Mouse (Mus musculus): ENCODE results near the gene Zfp398. TPM values are rescaled to one million over a fixed set of nuclear protein-coding genes. Genes with fewer than 3 reads are reported as not detected.

The Zfp398 gene
- polyA plus RNA-seq, 1 experiment from 2014 or later, result 13.1 TPM

DNA sequence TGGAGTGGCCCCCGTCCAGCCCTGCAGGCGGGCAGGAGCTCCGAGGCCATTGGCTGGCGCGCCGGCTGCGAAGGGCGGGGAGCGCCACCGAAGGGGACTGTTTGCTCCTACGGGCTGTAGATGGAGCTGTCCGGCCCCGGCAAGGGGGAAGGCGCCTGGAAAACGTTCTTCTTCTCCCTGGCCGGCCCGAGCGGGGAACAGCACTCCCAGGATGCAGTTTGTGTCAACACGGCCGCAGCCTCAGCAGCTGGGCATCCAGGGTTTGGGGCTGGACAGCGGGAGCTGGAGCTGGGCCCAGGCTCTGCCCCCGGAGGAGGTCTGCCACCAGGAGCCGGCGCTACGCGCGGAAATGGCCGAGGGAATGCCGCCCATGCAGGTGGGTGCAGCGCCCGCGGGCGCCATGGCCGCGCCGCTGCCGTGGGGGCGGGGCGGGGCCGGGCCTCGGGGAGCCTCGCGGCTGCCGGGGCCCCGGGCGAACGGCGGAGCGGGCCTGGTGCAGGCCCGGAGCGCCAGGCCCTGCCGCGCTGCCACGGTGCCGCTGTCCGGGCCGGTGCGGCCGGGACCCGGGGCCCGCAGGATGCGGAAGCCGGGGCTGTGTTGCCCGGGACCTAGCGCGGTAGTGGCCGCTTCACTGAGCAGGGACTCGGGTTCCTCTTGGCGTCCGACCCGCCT, 42.1 kb downstream of the Zfp398 start:
- ATAC-seq, result peak; percentile 96
- Histone ChIP-seq H3K4me2 (peak overlapping the region; percentile 90), H3K4me1 (peaks cover 20% of the 10 kb centered on the region), H3K9me3 (replicated peaks) (no peaks in the 10 kb centered on the region), H3K36me3 (ENCODE audit: poor library complexity, severe bottlenecking) (peaks cover 28% of the 10 kb centered on the region), H3K4me3 (peak overlapping the region; percentile 95), H3K9ac (peak overlapping the region; percentile 98), H3K27ac (peak overlapping the region; percentile 97), H3K27me3 (no peaks in the 10 kb centered on the region)
- under 1% methylated on average over 62 of the region's 71 CpGs for WGBS

DNA sequence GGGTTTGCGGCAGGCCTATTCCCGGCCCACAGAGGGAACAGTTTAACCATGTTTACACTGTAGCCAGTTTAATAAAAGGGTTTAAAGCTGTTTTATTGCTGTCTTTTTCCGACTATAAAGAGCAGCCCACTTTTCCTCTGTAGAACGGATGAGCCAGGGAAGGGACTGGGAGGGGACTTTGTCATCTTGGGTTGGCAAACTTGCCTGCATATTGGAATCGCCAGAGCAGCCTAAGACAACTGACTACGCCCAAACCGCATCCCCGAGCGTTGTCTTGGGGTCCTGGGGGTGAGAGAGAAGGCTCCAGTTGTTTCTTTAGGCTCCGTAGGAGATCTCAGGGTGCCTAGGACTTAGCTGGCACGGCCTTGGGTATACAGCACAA, 42.7 kb downstream of the Zfp398 start:
- ATAC-seq, result 0 out of 2 replicates have a peak, but pooled peaks have one; percentile 6
- no peaks in the 10 kb centered on the region for H3K27me3 ChIP-seq
- H3K36me3 ChIP-seq (ENCODE audit: poor library complexity, severe bottlenecking), result peaks cover 34% of the 10 kb centered on the region
- H3K27ac ChIP-seq, result peak overlapping the region; percentile 97
- H3K4me1 ChIP-seq, result peaks cover 20% of the 10 kb centered on the region
- H3K4me2 ChIP-seq, result peak overlapping the region; percentile 90
- no peaks in the 10 kb centered on the region for H3K9me3 ChIP-seq (replicated peaks)
- H3K4me3 ChIP-seq, result peak overlapping the region; percentile 95
- WGBS, result under 1% methylated on average over 11 of the region's 11 CpGs
- H3K9ac ChIP-seq, result peak overlapping the region; percentile 98

DNA sequence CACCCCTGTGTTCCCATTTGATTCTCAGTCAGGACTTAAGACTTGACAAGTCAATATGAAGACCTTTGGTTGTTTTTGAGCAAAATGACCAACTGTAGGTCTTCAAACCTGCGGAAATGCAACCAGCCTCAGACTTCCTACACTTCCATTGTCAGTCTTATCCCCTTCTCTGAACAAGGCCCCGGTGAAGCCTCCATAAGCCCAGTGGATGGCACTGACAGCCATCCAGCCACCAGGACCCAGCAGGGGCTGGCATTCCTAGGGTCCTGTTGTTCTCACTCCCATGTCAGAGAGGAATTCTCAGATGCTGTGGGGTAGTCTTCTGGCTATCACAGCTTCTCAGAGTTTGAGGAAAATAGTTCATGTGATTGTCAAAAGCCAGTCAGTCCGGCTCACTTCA, 43.1 kb downstream of the Zfp398 start:
- H3K27ac ChIP-seq, result peak overlapping the region; percentile 97
- peaks cover 20% of the 10 kb centered on the region for H3K4me1 ChIP-seq
- H3K27me3 ChIP-seq, result no peaks in the 10 kb centered on the region
- peak overlapping the region; percentile 90 for H3K4me2 ChIP-seq
- H3K9ac ChIP-seq, result peak overlapping the region; percentile 98
- no peak for ATAC-seq
- peak overlapping the region; percentile 95 for H3K4me3 ChIP-seq
- peaks cover 38% of the 10 kb centered on the region for H3K36me3 ChIP-seq (ENCODE audit: poor library complexity, severe bottlenecking)
- H3K9me3 ChIP-seq (replicated peaks), result no peaks in the 10 kb centered on the region
- 36% methylated on average over 3 of the region's 3 CpGs for WGBS

DNA sequence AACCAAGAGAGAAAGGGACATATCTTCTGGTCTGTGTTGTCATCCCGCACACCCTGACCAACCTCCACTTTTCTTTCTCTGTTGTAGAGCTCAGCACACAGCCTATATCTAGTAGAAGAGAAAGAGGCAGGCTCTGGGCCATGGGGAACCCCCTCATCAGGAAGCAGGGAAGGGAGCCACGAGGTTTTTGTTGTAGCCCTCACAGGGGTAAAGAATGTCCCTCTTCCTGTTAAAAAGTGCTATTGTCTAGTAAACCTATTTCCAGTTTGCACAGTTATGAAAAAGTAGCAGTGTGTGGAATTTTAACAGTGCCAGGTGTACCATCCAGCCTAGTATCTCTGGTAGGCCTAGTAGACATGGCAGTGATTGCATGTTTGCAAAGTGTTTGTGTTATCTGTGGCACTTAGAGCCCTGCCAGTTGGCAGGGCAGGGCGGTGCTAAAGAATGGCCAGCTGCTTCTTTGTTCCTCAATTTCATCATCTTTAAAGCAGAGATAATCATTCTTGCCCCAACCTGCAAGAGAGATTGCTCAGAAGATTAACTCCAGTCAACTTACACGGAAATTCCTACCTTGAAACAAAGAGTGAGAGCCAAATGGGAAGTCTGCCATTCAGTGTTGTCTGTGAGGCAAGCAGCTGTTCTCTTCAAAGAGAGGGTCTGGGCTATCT, 43.7 kb downstream of the Zfp398 start:
- Histone ChIP-seq H3K27ac (no peak overlapping the region), H3K4me3 (peak overlapping the region; percentile 95), H3K4me2 (peak overlapping the region; percentile 90), H3K9ac (peak overlapping the region; percentile 98; the same call in 1 of the 2 replicates), H3K9me3 (replicated peaks) (no peaks in the 10 kb centered on the region), H3K27me3 (no peaks in the 10 kb centered on the region), H3K36me3 (ENCODE audit: poor library complexity, severe bottlenecking) (peaks cover 44% of the 10 kb centered on the region), H3K4me1 (peaks cover 20% of the 10 kb centered on the region)
- ATAC-seq, result no peak
- 69% methylated on average over 4 of the region's 4 CpGs for WGBS

DNA sequence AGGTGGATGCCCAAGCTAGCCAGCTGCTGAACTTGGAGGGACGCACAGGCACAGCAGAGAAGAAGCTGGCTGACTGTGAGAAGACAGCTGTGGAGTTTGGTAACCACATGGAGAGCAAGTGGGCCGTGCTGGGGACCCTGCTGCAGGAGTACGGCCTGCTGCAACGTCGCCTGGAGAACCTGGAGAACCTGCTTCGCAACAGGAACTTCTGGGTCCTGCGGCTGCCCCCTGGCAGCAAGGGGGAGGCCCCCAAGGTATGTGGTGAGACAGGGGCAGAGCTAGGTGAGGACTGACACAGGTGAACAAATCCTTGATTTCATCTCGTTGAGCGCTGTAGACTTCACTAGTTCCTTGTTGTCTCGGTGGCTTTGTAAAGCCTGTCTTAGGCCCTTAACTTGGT, 44.7 kb downstream of the Zfp398 start:
- no peaks in the 10 kb centered on the region for H3K27me3 ChIP-seq
- no peak overlapping the region for H3K4me3 ChIP-seq
- peak overlapping the region; percentile 6; the same call in 1 of the 2 replicates for H3K4me2 ChIP-seq
- H3K27ac ChIP-seq, result no peak overlapping the region
- H3K4me1 ChIP-seq, result peaks cover 20% of the 10 kb centered on the region
- H3K9ac ChIP-seq, result no peak overlapping the region
- 92% methylated on average over 10 of the region's 10 CpGs for WGBS
- peaks cover 54% of the 10 kb centered on the region for H3K36me3 ChIP-seq (ENCODE audit: poor library complexity, severe bottlenecking)
- no peak for ATAC-seq
- no peaks in the 10 kb centered on the region for H3K9me3 ChIP-seq (replicated peaks)

DNA sequence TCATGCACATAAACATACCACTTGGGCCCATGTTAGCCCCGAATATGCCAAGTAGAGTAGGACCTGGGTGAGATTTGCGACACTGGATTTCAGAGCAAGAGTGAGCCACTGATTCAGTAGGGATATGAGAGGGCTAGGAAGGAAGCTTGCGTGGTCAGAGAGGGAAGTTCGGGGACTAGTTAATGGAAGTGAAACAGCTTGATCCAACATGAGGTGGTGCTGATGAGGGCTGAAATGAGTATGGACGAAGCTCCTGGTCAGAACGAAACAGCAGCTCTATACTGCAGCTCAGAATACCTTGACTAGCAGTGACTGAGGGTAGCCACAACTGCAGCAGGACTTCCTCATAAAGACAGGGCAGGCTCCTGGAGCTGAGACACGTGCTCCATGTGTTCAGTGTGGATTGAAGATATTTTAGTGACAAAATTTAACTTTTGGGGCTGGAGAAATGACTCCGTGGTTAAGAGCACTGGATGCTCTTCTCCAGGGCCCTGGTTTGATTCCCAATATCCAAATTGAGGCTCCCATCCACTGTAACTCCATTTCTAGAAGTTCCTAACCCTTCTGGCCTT, 53.4 kb downstream of the Zfp398 start:
- Histone ChIP-seq H3K9ac (no peak overlapping the region), H3K27ac (no peak overlapping the region), H3K27me3 (no peaks in the 10 kb centered on the region), H3K4me3 (no peak overlapping the region), H3K36me3 (ENCODE audit: poor library complexity, severe bottlenecking) (peaks cover 95% of the 10 kb centered on the region), H3K9me3 (replicated peaks) (no peaks in the 10 kb centered on the region), H3K4me2 (no peak overlapping the region), H3K4me1 (no peaks in the 10 kb centered on the region)
- no peak for ATAC-seq
- WGBS, result 90% methylated on average over 8 of the region's 8 CpGs

DNA sequence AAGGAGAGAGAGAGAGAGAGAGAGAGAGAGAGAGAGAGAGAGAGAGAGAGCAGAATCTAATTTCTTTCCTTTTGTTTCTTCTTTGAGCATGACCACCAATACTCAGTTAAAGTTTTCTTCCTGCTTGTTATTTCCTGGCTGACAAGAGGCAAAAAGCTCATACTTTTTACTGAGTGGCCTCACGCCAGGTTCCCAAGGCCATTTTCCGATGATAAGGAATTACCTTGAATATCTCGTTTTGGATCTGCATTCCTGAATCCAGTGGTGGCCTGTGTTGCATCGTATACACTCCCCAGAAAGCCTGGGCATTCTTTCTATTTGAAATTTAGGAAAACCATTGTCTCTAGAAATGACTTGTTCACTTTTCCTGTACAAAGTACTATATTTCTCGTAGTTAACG, 64.0 kb downstream of the Zfp398 start:
- no peak overlapping the region for H3K4me2 ChIP-seq
- no peak for ATAC-seq
- H3K9ac ChIP-seq, result no peak overlapping the region
- H3K9me3 ChIP-seq (replicated peaks), result no peaks in the 10 kb centered on the region
- 95% methylated on average over 6 of the region's 6 CpGs for WGBS
- H3K36me3 ChIP-seq (ENCODE audit: poor library complexity, severe bottlenecking), result peaks cover 74% of the 10 kb centered on the region
- no peaks in the 10 kb centered on the region for H3K4me1 ChIP-seq
- peaks cover 15% of the 10 kb centered on the region; the same call in 1 of the 2 replicates for H3K27me3 ChIP-seq
- H3K27ac ChIP-seq, result no peak overlapping the region
- H3K4me3 ChIP-seq, result no peak overlapping the region

DNA sequence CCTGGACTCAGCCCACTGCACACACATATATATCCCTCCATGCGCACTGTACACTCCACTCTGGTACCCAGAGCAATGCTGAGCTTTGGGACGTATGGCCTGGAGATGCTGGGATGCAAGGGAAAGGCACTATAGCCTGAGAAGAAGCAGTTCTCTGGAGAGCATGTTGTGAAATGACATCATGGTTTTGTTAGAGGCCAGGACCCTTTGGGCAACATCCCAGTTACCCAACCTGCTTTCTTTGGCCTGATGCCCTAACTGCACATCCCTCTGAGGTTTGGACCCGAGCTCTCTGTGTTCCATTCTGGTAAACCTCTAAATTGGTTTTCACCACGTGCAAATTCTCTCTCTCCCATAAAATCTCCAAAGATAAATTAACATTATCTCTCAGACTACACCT, 68.1 kb downstream of the Zfp398 start:
- H3K4me1 ChIP-seq, result no peaks in the 10 kb centered on the region
- H3K4me3 ChIP-seq, result no peak overlapping the region
- H3K9me3 ChIP-seq (replicated peaks), result no peaks in the 10 kb centered on the region
- WGBS, result 84% methylated on average over 4 of the region's 4 CpGs
- peaks cover 15% of the 10 kb centered on the region; the same call in 1 of the 2 replicates for H3K27me3 ChIP-seq
- H3K4me2 ChIP-seq, result no peak overlapping the region
- no peak overlapping the region for H3K27ac ChIP-seq
- peaks cover 97% of the 10 kb centered on the region for H3K36me3 ChIP-seq (ENCODE audit: poor library complexity, severe bottlenecking)
- no peak overlapping the region for H3K9ac ChIP-seq
- no peak for ATAC-seq

DNA sequence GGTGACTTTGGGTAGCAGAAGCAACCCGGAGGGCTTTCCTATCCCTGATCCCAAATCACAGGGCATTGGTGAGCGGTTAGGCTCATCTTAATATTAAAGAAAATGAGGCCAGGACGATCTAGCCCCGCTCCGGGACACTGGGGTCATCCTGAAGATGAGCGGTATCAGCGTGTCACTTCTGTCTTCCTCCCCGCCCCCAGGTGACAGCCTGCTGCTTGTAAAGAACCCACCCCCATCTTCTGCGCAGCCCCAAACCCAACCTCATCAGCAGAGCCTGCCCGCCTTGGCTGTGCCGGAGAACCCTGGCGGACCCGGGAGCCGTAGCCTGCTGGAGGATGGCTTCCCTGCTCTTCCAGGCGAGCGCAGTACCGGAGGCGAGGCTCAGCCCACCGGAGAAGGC, 68.9 kb downstream of the Zfp398 start:
- H3K9me3 ChIP-seq (replicated peaks), result no peaks in the 10 kb centered on the region
- peaks cover 90% of the 10 kb centered on the region for H3K36me3 ChIP-seq (ENCODE audit: poor library complexity, severe bottlenecking)
- ATAC-seq, result no peak
- no peak overlapping the region for H3K9ac ChIP-seq
- WGBS, result 36% methylated on average over 19 of the region's 19 CpGs
- H3K27ac ChIP-seq, result no peak overlapping the region
- H3K4me3 ChIP-seq, result no peak overlapping the region
- no peak overlapping the region for H3K4me2 ChIP-seq
- peaks cover 15% of the 10 kb centered on the region; the same call in 1 of the 2 replicates for H3K27me3 ChIP-seq
- H3K4me1 ChIP-seq, result no peaks in the 10 kb centered on the region

DNA sequence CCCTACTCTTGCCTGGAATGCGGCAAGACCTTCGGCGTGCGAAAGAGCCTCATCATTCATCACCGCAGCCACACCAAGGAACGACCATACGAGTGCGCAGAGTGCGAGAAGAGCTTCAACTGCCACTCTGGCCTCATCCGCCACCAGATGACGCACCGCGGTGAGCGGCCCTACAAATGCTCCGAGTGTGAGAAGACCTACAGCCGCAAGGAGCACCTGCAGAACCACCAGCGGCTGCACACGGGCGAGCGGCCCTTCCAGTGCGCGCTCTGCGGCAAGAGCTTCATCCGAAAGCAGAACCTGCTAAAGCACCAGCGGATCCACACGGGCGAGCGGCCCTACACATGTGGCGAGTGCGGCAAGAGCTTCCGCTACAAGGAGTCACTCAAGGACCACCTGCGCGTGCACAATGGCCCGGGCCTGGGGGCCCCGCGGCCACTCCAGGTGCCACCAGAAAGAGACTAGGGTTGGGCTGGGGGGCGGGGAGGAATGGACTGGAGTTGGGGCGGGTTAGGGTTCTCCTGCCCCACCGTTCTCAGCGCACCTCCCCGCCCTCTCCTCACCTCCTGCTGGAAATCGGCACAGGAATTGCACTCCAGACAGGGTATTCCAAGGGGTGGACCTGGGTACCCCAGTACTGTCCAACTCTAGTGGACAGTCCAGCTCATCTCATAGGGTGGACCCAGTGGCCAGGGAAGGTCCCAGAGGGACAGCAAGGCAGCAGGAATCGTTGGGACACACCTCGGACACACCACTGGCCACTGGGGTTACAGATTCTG, 69.6 kb downstream of the Zfp398 start:
- ATAC-seq, result no peak
- peaks cover 84% of the 10 kb centered on the region for H3K36me3 ChIP-seq (ENCODE audit: poor library complexity, severe bottlenecking)
- no peak overlapping the region for H3K9ac ChIP-seq
- H3K4me1 ChIP-seq, result no peaks in the 10 kb centered on the region
- WGBS, result 49% methylated on average over 44 of the region's 44 CpGs
- no peak overlapping the region for H3K4me3 ChIP-seq
- peaks cover 15% of the 10 kb centered on the region; the same call in 1 of the 2 replicates for H3K27me3 ChIP-seq
- H3K27ac ChIP-seq, result no peak overlapping the region
- no peak overlapping the region for H3K4me2 ChIP-seq
- H3K9me3 ChIP-seq (replicated peaks), result no peaks in the 10 kb centered on the region

DNA sequence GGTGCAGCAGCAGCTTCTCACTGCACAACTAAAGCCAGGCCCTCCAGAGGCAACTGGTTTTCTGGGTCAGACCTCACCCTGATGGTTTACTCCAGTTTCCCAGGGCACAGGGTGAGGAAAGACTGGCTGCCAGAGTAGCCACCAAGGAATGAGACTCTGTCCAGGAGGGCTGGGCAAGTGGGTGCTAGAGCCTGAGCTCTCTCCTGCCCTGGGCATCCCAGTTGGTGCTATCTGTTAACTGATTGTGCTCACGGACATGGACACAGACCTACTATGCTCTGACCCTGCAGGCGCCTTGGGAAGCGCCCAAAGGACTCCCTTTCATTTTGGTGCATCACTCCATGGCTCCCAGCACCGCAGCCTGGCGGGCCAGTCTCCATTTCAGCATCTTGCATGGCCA, 70.9 kb downstream of the Zfp398 start:
- Histone ChIP-seq H3K27ac (no peak overlapping the region), H3K36me3 (ENCODE audit: poor library complexity, severe bottlenecking) (peaks cover 73% of the 10 kb centered on the region), H3K4me3 (no peak overlapping the region), H3K27me3 (peaks cover 15% of the 10 kb centered on the region; the same call in 1 of the 2 replicates), H3K9ac (no peak overlapping the region), H3K9me3 (replicated peaks) (no peaks in the 10 kb centered on the region), H3K4me2 (no peak overlapping the region), H3K4me1 (no peaks in the 10 kb centered on the region)
- WGBS, result 97% methylated on average over 5 of the region's 5 CpGs
- no peak for ATAC-seq

DNA sequence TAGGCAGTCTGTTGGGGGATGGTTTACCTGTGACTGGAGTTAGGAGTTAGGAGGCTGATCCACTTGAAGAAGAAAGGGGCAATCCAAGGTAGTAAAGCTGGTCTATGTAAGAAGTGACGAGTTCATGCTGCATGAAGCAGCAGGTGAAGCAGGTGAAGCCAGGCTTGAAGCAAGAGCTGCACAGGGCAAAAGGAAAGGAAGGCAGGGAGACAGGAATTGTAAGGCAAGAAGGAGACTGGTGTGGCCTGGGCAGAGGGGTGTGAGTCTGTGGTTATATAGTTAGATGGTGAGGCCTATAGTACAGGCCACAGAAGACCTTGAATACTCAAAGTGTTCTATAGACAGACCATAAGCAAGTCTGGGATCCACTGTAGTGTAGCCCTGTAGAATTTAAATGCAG, 73.5 kb downstream of the Zfp398 start:
- H3K4me2 ChIP-seq, result no peak overlapping the region
- peaks cover 46% of the 10 kb centered on the region for H3K36me3 ChIP-seq (ENCODE audit: poor library complexity, severe bottlenecking)
- 94% methylated on average over 1 of the region's 1 CpGs for WGBS
- ATAC-seq, result no peak
- H3K27ac ChIP-seq, result no peak overlapping the region
- H3K9me3 ChIP-seq (replicated peaks), result no peaks in the 10 kb centered on the region
- no peaks in the 10 kb centered on the region for H3K4me1 ChIP-seq
- H3K27me3 ChIP-seq, result 0 out of 2 replicates have a peak, but pooled peaks cover 3% of the 10 kb centered on the region
- no peak overlapping the region for H3K9ac ChIP-seq
- H3K4me3 ChIP-seq, result no peak overlapping the region

Data from forebrain, embryonic 13.5 days (tissue).